Mouse (Mus musculus): ENCODE data around the gene Tppp3.

DNA sequence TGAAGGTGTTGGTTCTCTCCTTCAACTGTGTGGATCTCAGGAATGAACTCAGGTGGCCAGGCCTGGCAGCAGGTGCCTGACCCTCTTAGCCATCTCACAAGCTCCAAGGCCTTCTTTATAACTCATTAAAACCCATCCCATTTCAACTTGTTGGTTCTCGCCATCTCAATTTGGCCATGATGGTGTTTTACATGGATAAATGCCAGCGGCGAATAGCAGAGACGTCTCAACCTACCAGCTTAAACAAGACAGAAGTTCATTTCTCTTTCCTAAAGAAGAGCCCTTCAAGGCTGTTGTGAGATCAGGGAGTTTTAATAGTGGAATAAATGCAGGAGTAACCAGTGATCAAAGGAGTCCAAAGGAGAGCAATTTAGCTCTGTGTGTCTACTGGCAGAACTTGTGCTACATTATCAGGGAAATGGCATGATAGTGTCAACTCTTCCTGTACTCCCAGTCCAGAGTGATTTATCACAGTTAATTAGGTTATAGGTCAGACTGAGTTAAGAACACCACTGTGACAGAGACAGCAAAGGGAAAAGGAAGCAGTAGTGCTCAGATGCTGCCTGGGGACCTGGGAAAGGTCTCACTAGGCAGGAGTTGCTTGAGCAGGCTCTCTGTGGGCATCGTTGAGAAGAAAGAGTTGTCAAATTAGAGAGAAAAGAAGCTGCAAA, 34.1 kb downstream of the Tppp3 start:
- TF ChIP-seq CTCF (IDR thresholded peaks at IDR 0.05; ENCODE audit: control insufficient read depth, insufficient read depth, insufficient replicate concordance, low read depth, low read length) (no peak), POLR2A (IDR thresholded peaks at IDR 0.05; ENCODE audit: control insufficient read depth, low read depth, low read length) (no peak)

Measured in testis, adult 2 months (tissue).